Mouse (Mus musculus) NIH3T3 (cell line): ENCODE results near the gene Jmjd6.

Experiments used
- DNase-seq: peaks from one replicate; pipeline ENCODE4 v3.0.0-alpha.2; 2012; ENCODE audit warnings: low read depth

Jmjd6 gene

GRCm38 (mm10) chr11:116807116-116807515, 36.1 kb downstream of the Jmjd6 start:
- peak; percentile 68 for DNase-seq

- DNase-seq = peak; percentile 74
Measured at GRCm38 (mm10) chr11:116806136-116807071, 36.8 kb downstream of the Jmjd6 start.

GRCm38 (mm10) chr11:116802709-116803108, 40.5 kb downstream of the Jmjd6 start:
- no peak for DNase-seq

GRCm38 (mm10) chr11:116801106-116801505, 42.1 kb downstream of the Jmjd6 start:
- DNase-seq = no peak

DNA sequence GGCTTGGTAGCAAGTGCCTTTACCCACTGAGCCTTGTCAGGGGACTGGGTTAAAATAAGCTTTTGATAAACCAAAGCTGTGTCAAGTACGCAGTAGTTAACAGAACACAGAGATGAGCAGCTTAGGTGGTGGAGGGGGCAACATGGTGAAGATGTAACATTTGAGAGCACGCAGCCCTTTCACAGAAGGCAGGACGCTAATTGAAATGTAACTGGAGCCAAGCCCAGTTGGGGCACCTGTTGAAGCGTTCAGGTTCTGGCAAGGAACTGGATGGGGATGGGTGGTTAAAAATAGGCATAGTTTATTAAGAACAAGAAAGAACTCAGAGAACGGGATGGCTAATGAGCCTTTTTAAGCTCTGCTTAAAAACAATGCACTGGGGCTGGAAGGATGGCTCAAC, 43.9 kb downstream of the Jmjd6 start:
- no peak for DNase-seq
